Mouse (Mus musculus) midbrain, embryonic 16.5 days (tissue): ENCODE data around the gene Cdc42se2. TPM values are rescaled to one million over a fixed set of nuclear protein-coding genes. Genes with fewer than 3 reads are reported as not detected.

Experiments used
- polyA plus RNA-seq: library from polyadenylated mRNA; unstranded; fragments of >200 nt; fragmentation: Nextera tagmentation; extraction: Ambion mirVana; gene quantifications from 2 replicates; pipeline ENCODE4 v1.2.1, GENCODE M21; 2015

The Cdc42se2 gene
- polyA plus RNA-seq, 1 experiment from 2014 or later: 144 TPM

Other genes starting within 250 kb of the Cdc42se2 start
- gene Lyrm7, start 73.2 kb upstream of the Cdc42se2 start, polyA plus RNA-seq: 10.5 and 15.1 TPM in 2 replicates
- 731 and 741 TPM in 2 replicates for gene Hint1, start 78.7 kb upstream of the Cdc42se2 start, polyA plus RNA-seq
- gene Gpx3, start 114.8 kb upstream of the Cdc42se2 start, polyA plus RNA-seq: 29.4 and 40.5 TPM in 2 replicates
- gene Tnip1, start 175.2 kb upstream of the Cdc42se2 start, polyA plus RNA-seq: 16.4 and 17.4 TPM in 2 replicates
- gene Anxa6, start 245.8 kb upstream of the Cdc42se2 start, polyA plus RNA-seq: 36.3 and 37.0 TPM in 2 replicates